Mouse (Mus musculus) cortical plate, adult 2 months (tissue): ENCODE measurements around the gene Mesd.

Experiments
- CTCF ChIP-seq: fragments of 200-500 bp; IDR thresholded peaks from 2 replicates; pipeline ENCODE4 v1.5.1; 2011; ENCODE audit warnings: mild to moderate bottlenecking, control low read depth, low read length; ENCODE audit not compliant: insufficient read depth; ENCODE audit errors: extremely low read depth
- POLR2A ChIP-seq: fragments of 200-500 bp; IDR thresholded peaks from 2 replicates; pipeline ENCODE4 v1.6.1; 2011; ENCODE audit warnings: mild to moderate bottlenecking, low read length, control low read depth; ENCODE audit not compliant: insufficient read depth; ENCODE audit errors: extremely low read depth

DNA sequence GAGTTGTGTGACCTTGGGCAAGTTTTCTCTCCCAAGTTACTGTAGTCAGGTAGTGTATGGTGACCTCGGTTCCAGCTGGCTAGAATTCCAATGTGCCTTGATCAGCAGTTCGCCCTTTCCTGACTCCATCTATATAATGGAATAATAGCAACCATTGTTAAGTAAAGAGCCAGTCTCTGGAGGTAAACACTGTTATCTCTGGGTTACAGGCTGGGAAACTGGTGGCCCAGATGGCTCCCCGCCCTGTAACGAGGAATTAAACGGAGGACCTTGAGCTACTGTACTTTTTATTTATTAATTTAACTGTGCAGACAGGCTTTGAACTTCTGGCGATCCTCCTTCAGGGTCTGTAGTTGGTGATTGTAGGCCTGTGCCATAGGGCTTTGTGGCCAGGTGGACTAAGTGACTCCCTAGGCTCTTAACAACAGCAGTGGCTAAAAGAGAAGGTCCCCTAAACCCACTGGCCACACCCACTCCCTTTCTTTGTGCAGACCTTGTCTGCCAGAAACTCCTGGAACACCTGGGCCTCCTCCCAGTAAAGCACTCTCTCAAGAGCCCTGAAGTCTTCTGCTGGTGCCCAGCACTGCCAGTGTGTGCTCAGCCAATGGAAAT is 761 bp downstream of the Mesd start:
- TF ChIP-seq CTCF (no peak), POLR2A (no peak)
